Mouse (Mus musculus) hindbrain, embryonic 14.5 days (tissue): ENCODE measurements around the gene Gm49380. TPM values are rescaled to one million over a fixed set of nuclear protein-coding genes. Genes with fewer than 3 reads are reported as not detected.

ENCODE experiments used
- ATAC-seq: fragments of 200-750 bp; cut with Nextera tagmentation; 2 replicates; pipeline ENCODE4 v1.8.0; 2017; ENCODE audit warnings: moderate number of reproducible peaks, mild to moderate bottlenecking, moderate TSS enrichment, moderate library complexity; ENCODE audit not compliant: low FRiP score
- DNase-seq: peaks from one replicate; pipeline ENCODE4 v3.0.0-alpha.2; 2015; ENCODE audit warnings: low spot score
- H3K27ac ChIP-seq: fragments of 300-500 bp; sonication (generic); 2 replicates; pipeline ENCODE4 v1.5.1; 2014; ENCODE audit warnings: mild to moderate bottlenecking, moderate library complexity
- H3K27me3 ChIP-seq: fragments of 300-500 bp; sonication (generic); 2 replicates; pipeline ENCODE4 v1.6.1; 2014; ENCODE audit warnings: mild to moderate bottlenecking, low read length, mixed read lengths; ENCODE audit not compliant: control insufficient read depth, insufficient read depth
- H3K36me3 ChIP-seq: fragments of 300-500 bp; sonication (generic); replicated peaks from 2 replicates; pipeline ENCODE4 v1.6.1; 2014; ENCODE audit not compliant: control insufficient read depth, insufficient read depth
- H3K4me1 ChIP-seq: fragments of 300-500 bp; sonication (generic); replicated peaks from 2 replicates; pipeline ENCODE4 v1.6.1; 2014; ENCODE audit warnings: antibody characterized with exemption, low read length, mixed read lengths; ENCODE audit not compliant: control insufficient read depth, insufficient read depth
- H3K4me2 ChIP-seq: fragments of 300-500 bp; sonication (generic); replicated peaks from 2 replicates; pipeline ENCODE4 v1.6.1; 2014; ENCODE audit warnings: mild to moderate bottlenecking, moderate library complexity
- H3K4me3 ChIP-seq: fragments of 300-500 bp; sonication (generic); replicated peaks from 2 replicates; pipeline ENCODE4 v1.5.1; 2014; ENCODE audit warnings: mild to moderate bottlenecking, low read length
- H3K9ac ChIP-seq: fragments of 300-500 bp; sonication (generic); 2 replicates; pipeline ENCODE4 v1.6.1; 2014
- H3K9me3 ChIP-seq: fragments of 300-500 bp; sonication (generic); 2 replicates; pipeline ENCODE4 v1.6.1; 2016; ENCODE audit warnings: low read length; ENCODE audit not compliant: control insufficient read depth
- WGBS: fragments of 180-500 bp; shearing (Covaris S2); extraction: QIAGEN DNeasy Blood & Tissue Kit; methylation state at CpG from one replicate; pipeline ENCODE4 v1.1.7; 2014; 5-methylcytosine and 5-hydroxymethylcytosine counted together
- polyA plus RNA-seq: library from polyadenylated mRNA; unstranded; fragments of >200 nt; fragmentation: Nextera tagmentation; extraction: Ambion mirVana; gene quantifications from 2 replicates; pipeline ENCODE4 v1.2.1, GENCODE M21; 2014

The Gm49380 gene
- polyA plus RNA-seq, 1 experiment from 2014 or later: 0.35 TPM

DNA sequence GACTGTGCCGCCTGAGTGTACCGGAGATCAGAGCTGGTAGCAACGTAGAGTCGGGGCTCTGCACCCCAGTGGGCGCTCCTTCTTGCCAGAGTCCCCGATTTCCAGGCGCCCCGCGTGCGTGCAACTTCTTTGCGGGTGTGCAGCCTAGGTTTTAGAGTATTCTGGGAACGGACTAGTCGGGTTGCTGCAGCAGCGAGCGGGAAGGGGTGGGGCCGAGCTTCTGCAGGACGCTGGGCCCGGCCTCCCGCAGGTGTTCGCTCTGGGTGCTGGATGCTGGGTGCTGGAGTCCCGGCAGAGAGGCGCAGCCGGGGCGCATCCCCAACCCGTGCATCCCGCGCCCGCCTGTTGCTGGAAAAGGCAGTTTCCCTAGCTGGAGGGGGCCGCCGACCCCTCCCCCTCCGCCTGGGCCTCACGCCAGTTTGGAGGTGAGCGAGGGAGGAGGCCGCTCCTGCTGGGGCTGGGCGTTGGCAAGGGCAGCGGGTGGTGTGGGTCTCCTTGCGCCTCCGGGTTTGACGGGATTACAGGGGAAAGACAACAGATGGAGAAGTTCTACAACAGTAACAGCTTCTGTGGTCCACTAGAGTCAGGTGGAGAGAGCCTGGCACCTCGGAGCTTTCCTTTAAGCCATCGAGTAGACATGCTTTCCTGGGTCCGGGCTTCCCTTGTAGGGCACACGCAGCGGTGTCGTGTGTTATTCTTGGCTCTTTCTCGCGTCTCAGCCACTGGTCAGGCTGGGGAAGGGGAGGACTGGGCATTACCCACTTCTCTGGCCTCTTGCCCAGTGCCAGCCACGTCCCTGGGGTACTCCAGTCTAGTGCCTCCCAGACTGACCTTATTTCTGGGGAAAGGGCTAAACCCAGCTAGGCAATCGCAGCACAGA is 21.8 kb upstream of the Gm49380 start:
- ATAC-seq (no peak), DNase-seq (peak; percentile 50)
- H3K4me1 ChIP-seq: peaks cover 29% of the 10 kb centered on the region
- peak overlapping the region; percentile 84 for H3K4me2 ChIP-seq
- H3K9ac ChIP-seq: peak overlapping the region; percentile 51
- H3K4me3 ChIP-seq: peak overlapping the region; percentile 42
- H3K27me3 ChIP-seq: peaks cover 56% of the 10 kb centered on the region
- no peaks in the 10 kb centered on the region for H3K36me3 ChIP-seq
- no peaks in the 10 kb centered on the region for H3K9me3 ChIP-seq
- 0 out of 2 replicates have a peak overlapping the region, but pooled peaks have one; percentile 21 for H3K27ac ChIP-seq
- 2% methylated on average over 49 of the region's 49 CpGs for WGBS

DNA sequence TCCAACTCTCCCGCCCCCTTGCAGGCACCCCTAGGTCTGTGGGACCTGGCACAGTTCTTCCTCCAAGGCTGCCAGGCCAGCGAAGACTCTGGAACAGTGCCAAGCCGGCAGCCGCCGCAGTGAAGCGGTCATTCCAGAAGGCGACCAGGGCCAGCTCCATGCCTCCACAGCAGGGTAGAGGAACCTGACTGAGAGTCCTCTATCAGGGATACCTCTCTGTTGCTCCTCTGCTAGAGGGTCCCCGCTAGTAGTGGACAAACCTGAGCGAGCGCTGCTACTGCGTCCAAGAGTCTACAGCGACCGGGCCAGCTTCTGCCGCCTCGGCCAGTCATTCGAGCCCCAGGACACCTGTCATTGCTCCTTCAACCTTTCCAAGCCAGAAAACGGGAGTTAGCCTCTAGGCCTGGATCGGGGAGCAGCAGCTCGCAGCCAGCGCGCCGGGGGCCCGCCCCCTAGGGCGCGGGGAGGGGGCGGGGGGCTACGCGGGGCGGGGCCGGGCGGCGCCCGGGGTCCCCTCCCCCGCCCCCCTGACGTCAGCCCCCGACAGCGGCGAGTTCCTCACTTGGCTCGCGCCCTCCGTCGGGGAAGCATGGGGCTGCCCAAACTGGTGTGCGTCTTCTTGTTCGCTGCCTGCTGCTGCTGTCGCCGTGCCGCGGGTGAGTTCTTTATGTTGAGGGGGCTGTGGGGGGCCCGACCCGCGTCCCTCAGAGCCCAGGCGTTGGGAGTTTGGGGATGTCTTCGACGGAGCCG is 21.0 kb upstream of the Gm49380 start, which contains the start of gene Mcam:
Mcam (plus strand) TSS at position 369 of the 750 bp plus-strand sequence.
- WGBS: under 1% methylated on average over 39 of the region's 55 CpGs
- no peaks in the 10 kb centered on the region for H3K9me3 ChIP-seq
- H3K4me3 ChIP-seq: peak within 1 kb of the TSS; percentile 42
- H3K36me3 ChIP-seq: no peaks in the 10 kb centered on the region
- ATAC-seq (peak; percentile 28; the same call in 1 of the 2 replicates), DNase-seq (peak; percentile 69)
- peak within 1 kb of the TSS; percentile 51 for H3K9ac ChIP-seq
- H3K27me3 ChIP-seq: peaks cover 62% of the 10 kb centered on the region
- peak within 1 kb of the TSS; percentile 21; the same call in 1 of the 2 replicates for H3K27ac ChIP-seq
- H3K4me1 ChIP-seq: peaks cover 36% of the 10 kb centered on the region
- H3K4me2 ChIP-seq: peak within 1 kb of the TSS; percentile 84

DNA sequence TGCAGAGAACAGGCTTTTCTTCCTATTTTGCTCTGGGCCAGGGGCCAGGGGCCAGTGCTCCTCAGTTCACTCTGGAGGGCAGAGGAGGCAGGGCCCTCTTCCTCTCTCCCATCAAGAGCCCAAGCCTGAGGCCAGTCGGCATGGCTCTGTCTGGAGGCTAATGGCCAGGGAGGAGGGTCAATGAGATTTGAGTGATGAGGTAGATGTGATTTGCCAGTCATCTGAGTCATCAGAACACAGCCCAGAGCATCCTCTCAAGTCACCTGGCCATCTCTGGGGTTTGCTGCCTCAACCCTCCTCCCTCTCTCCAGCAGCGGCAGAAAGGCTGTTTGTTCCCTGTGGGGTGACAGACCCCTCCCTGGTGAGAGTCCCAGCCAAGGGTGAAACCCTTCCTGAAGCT is 20.0 kb upstream of the Gm49380 start:
- H3K9me3 ChIP-seq: no peaks in the 10 kb centered on the region
- peaks cover 63% of the 10 kb centered on the region for H3K27me3 ChIP-seq
- no peak overlapping the region for H3K9ac ChIP-seq
- no peak overlapping the region for H3K27ac ChIP-seq
- H3K4me3 ChIP-seq: 0 out of 2 replicates have a peak overlapping the region, but pooled peaks have one; percentile 42
- ATAC-seq: no peak
- no peak for DNase-seq
- H3K4me2 ChIP-seq: peak overlapping the region; percentile 84
- 14% methylated on average over 2 of the region's 2 CpGs for WGBS
- no peaks in the 10 kb centered on the region for H3K36me3 ChIP-seq
- peaks cover 36% of the 10 kb centered on the region for H3K4me1 ChIP-seq

DNA sequence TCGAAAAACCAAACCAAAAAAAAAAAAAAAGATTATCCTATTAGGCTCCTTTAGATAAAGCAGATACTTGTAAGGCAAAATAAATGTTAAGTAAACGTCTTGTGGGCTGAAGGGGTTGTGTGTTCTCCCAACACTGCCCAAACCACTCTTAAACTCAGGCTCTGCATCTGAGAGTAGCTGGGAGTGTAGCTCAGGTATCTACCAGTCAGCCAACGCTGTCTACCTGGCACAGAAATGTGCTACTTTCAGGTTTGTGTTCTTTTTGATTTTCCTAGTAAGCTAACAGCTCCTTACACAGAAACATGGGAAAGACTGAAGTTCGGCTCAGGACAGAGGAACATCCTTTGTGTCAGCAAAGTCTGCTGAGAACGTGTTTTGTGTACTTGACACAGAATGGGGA is 18.9 kb upstream of the Gm49380 start:
- Histone ChIP-seq H3K27me3 (peaks cover 63% of the 10 kb centered on the region), H3K4me2 (no peak overlapping the region), H3K9ac (no peak overlapping the region), H3K4me1 (peaks cover 36% of the 10 kb centered on the region), H3K36me3 (no peaks in the 10 kb centered on the region), H3K9me3 (no peaks in the 10 kb centered on the region), H3K4me3 (no peak overlapping the region), H3K27ac (no peak overlapping the region)
- 78% methylated on average over 5 of the region's 5 CpGs for WGBS
- DNase-seq (no peak), ATAC-seq (no peak)

DNA sequence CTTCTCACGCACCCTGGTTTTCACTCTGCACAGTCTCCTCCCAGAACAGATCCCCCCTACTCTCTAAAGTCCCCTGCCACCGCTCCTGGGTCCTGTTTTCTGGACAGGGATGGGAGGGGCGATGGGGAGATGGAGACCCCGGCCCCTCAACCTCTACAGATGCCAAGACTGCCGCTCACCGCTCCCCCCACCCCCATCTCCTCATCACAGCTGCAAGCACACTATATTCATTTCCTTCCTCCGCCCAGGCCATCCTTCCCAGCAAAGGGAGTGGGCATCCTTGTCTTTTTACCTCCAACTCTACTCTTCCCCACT is 17.9 kb upstream of the Gm49380 start:
- WGBS: 46% methylated on average over 7 of the region's 7 CpGs
- Histone ChIP-seq H3K9ac (no peak overlapping the region), H3K36me3 (no peaks in the 10 kb centered on the region), H3K4me1 (peaks cover 40% of the 10 kb centered on the region), H3K27me3 (peaks cover 59% of the 10 kb centered on the region), H3K4me2 (no peak overlapping the region), H3K27ac (0 out of 2 replicates have a peak overlapping the region, but pooled peaks have one; percentile 55), H3K9me3 (no peaks in the 10 kb centered on the region), H3K4me3 (no peak overlapping the region)
- no peak for ATAC-seq
- DNase-seq: no peak

DNA sequence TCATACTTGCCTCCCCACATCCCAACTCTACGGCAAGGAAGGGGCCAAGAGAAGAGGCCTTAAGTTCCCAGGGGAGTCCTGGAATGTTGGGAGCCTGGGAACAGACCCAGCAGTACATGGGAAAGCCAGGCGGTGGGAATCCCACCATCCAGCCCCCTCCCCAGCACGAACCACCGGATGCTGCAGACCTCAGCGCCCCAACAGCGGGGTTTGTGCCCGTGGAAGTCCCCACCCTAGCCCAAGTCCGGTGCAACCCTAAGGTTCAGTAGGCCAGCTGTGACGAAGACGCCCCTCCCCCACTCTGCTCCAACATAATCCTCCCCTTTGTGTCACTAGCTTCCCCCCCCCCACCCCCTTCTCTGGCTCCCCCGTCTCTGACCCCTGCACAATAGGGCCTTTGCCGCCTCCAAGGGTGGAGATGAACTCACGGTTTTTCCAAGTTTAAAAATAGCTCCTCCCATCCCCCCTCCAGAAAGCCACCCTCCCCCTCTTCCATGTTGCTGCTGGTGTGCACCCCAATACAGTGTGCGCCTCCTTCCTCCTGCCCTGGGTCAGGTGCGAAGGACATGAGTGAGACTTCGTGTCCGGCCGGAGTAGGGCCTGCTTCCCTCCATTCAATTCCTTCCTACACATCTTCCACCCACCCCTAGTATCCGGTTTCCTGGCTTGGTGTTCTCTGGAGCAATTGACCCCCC is 17.4 kb upstream of the Gm49380 start:
- Histone ChIP-seq H3K4me2 (peak overlapping the region; percentile 57), H3K4me3 (no peak overlapping the region), H3K9ac (peak overlapping the region; percentile 51; the same call in 1 of the 2 replicates), H3K27me3 (peaks cover 54% of the 10 kb centered on the region), H3K9me3 (no peaks in the 10 kb centered on the region), H3K4me1 (peaks cover 40% of the 10 kb centered on the region), H3K36me3 (no peaks in the 10 kb centered on the region), H3K27ac (peak overlapping the region; percentile 55)
- WGBS: 20% methylated on average over 19 of the region's 19 CpGs
- ATAC-seq (no peak), DNase-seq (no peak)

DNA sequence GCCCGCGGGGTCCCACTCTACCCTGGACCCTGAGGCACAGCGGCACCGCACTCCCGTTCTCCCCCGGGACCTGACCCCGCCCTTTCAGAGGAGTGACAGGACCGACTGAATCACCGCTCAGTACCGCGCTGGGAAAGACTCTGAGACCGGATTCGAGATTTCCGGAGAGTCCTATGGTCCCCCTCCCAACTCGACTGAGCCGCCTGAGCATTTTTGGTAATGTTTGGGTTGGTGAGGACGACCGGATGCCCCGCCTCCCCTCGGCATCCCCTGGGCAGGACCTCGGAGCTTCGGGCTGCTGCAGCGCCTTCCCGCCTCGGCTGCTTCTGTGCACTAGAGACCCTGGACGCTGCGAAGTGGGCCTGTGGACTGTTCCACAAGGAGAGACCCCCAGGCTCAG is 16.7 kb upstream of the Gm49380 start:
- peak overlapping the region; percentile 55; the same call in 1 of the 2 replicates for H3K27ac ChIP-seq
- no peak for DNase-seq
- peak overlapping the region; percentile 51 for H3K9ac ChIP-seq
- H3K4me1 ChIP-seq: peaks cover 33% of the 10 kb centered on the region
- H3K9me3 ChIP-seq: no peaks in the 10 kb centered on the region
- peak overlapping the region; percentile 57 for H3K4me2 ChIP-seq
- H3K36me3 ChIP-seq: no peaks in the 10 kb centered on the region
- H3K4me3 ChIP-seq: peak overlapping the region; percentile 20
- peaks cover 47% of the 10 kb centered on the region for H3K27me3 ChIP-seq
- ATAC-seq: peak; percentile 29; the same call in 1 of the 2 replicates
- WGBS: 0% methylated on average over 27 of the region's 27 CpGs

DNA sequence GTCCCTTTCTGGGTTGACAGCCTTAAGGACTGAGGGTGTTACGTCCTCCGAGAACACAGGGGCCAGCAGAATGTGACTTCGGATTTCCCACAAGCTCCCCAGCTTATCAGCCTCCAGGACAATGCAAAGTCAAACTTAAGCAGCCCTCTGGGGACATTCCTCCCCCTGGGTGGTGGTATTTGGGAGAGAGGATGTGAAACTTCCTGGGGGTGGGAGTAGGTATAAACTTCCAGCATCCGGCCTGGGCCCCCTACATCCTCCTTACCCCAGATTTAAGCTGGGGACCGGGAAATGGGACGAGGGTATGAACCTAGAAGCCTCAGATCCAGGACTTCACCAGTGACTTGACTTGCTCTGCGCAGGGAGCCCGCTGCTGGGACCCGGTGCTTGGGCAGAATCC is 16.3 kb upstream of the Gm49380 start:
- Histone ChIP-seq H3K27ac (peak overlapping the region; percentile 55; the same call in 1 of the 2 replicates), H3K4me3 (peak overlapping the region; percentile 20), H3K4me2 (peak overlapping the region; percentile 57), H3K4me1 (peaks cover 29% of the 10 kb centered on the region), H3K9ac (peak overlapping the region; percentile 51), H3K36me3 (no peaks in the 10 kb centered on the region), H3K9me3 (no peaks in the 10 kb centered on the region), H3K27me3 (peaks cover 43% of the 10 kb centered on the region)
- ATAC-seq (no peak), DNase-seq (no peak)
- 8% methylated on average over 9 of the region's 9 CpGs for WGBS
